Mouse (Mus musculus): Measurements from ENCODE around the gene Marveld3. TPM values are rescaled to one million over a fixed set of nuclear protein-coding genes. Genes with fewer than 3 reads are reported as not detected.
A peak's percentile ranks its signal among the peaks of the same experiment; 100 is the strongest.

The Marveld3 gene
- total RNA-seq, 2 experiments from 2014 or later: 0.18 to 0.27 TPM

DNA sequence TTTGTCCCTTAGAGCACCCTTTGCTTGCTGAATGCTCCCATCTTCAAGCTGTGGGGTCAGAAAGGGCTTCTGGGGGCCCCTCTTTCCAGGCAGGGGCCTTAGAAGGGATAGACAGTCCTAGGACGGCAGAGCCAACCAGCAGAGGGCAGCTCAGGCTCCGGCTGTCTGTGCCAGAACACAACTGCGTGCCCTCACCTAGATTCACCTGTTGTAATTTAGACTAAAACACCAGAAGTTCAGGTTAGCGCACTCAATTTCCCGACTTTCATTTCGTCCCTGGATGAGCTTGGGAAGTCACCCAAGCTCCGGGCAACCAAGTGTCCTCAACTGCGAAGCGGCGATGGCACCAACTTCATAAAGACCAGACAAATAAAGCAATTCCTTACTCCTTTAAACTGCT, 6.8 kb upstream of the Marveld3 start:
- no peak for DNase-seq (ENCODE audit: low spot score in 2 of 2)

DNA sequence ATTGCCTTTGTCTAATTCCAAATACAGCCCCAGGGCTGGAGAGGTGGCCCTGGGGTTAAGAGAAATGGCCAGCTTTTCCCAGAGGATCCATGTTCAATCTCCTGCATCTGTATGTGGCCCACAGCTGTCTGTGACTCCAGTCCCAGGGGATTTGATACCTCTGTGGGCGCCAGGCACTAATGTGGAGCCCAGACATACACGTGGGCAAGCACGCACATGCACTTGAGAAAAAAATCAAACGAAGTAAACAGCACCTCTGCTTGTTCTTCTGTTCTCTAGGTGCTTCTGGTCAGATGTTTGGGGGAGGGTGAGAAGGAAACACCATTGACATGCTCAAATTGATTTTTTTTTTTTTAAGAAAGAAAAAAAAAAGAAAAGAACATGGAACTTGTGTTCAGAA, 2.1 kb upstream of the Marveld3 start:
- no peak for DNase-seq (ENCODE audit: low spot score in 2 of 2)

DNA sequence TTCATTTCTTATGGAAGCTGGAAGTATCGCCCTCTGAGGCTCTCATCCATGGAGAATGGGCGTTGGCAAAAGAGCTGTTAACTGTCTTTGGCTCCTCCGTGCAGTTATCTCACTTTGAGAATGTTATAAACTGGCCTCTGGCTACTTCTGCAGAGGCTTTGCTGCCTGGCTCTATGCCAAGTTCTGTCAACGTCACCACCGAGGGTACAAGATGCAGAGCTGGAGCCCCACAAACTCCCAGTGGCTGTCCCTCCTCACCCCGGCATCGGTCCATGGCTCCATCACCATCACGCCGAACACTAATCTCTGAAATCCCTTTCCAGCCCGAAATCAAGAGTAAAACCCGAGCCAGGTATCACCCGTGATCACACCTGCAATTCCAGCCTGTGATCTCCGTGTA, 1.4 kb upstream of the Marveld3 start:
- DNase-seq (ENCODE audit: low spot score in 2 of 2): no peak

DNA sequence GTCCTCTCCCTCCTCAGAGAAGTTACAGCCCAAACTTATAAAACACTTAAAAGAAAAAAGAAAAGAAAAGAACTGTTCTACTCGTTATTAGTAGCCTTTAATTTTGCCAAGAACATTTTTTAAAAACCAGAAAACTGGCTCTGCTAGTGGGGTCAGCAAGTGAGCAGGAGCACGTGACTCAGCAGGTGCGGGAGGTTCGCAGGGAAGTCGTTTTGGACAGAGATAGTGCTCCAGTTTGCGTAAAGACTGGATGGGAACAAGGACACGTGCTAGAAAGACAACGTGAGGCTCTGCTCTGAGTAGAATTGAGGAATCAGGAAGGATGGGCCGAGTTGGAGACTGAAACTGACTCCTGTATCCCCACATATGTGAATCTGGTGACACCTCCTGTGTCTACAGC, 893 bp upstream of the Marveld3 start:
- DNase-seq (ENCODE audit: low spot score in 2 of 2): no peak

DNA sequence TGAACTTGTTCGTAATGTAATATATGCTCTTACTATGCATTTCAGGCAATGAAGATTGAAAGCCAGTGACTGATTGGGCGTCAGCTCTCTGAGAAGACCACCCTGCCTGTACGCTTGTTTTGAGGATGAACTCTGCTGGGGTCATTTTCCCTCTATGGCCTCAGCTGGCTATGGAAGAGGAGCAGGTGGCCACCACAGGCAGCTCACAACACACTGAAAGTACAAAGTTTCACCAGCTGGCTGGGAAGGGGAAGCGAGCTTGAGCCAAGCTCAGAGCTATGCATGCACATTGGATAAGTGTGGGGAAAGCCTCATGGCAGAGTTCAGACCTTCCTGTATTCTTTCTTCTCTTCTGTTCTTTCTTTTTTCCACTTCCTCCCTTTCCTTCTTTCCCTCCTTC, 2.9 kb downstream of the Marveld3 start:
- DNase-seq (ENCODE audit: low spot score in 2 of 2): no peak

- no peak for DNase-seq (ENCODE audit: low spot score in 2 of 2)
Observed at GRCm38 (mm10) chr8:109958036-109958655, 3.9 kb downstream of the Marveld3 start.

DNA sequence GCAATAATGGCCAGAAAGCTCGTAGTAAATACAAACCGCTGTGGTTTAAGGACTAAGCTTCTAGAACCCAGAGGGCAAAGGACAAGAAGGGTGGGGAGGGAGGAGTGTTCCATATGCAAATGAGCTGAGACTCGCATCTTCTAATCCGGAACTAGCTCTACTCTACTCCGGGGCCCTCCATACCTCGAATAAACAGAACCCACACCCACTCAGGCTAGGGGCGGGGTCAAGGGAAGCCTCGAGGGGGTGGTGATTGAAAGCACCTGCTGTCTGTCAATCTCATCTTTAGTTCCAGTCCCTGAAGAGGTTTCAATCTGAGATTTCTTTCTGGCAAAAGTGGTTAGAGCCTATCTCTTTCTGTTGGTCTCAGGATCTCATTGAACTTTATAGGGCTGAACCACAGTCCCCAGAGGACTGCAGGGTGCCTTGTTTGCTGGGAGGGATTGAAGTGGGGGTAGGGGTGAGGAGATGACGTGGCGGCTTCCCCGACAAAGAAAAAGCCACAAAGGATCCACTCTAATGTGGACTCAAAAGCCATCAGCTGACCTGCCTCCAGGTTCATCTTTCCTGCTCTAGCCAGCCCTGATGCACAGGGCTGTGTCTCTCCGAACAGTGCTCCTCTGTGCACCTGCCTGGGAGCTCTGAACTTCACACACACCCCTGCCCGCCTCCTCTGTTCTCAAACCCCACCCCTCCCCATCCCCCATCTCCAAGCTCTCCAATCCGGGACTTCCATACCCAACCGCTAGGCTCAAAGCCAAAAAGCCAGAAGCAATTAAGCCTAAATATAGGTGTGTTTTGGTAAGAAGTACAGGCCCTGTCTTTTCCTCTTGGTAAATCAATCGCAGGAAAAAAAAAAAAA, 4.6 kb downstream of the Marveld3 start:
- DNase-seq (ENCODE audit: low spot score in 2 of 2): no peak

DNA sequence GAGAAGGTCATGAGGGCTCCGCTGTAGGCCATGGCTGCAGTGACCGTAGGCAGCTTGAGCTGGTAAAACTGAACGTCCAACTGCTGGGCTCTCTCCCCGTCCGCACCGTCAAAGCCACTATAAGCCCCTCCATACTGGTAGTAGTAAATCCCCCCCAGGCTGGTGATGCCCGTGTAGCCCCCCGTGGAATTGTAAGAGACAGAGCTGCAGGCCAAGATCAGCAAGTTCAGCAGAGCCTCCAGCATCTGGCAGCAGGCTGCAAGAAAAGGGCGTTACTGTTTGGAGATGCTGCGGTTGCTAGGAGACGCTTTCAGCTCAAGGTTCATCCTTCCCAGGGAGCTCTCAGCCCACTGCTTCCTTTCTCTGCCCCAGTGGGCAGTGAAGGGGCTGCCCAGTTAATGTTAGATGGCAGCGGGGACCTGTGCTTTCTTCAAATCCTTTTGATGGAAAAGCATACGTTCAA, 7.5 kb downstream of the Marveld3 start:
- DNase-seq (ENCODE audit: low spot score in 2 of 2): no peak

- no peak for DNase-seq (ENCODE audit: low spot score in 2 of 2)
Observed at GRCm38 (mm10) chr8:109952171-109952570, 9.8 kb downstream of the Marveld3 start.

DNA sequence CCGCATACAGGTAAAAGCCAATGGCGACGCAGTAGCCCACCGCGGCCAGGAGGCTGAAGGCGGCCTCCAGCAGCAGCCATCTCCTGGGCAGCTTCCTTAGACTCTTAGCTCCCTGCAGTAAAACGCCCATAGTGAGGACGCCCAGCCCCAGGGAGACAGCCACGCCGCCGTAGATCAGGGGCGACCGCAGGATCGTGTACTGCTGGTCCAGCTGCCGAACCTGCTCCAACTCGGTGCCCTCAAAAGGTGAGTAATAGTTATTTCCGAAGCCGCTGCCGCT, 13.8 kb downstream of the Marveld3 start:
- no peak for DNase-seq (ENCODE audit: low spot score in 2 of 2)

GRCm38 (mm10) chr8:109947447-109948284, 14.3 kb downstream of the Marveld3 start:
- no peak for DNase-seq (ENCODE audit: low spot score in 2 of 2)

- DNase-seq (ENCODE audit: low spot score in 2 of 2): no peak
Observed at GRCm38 (mm10) chr8:109946272-109946671, 15.7 kb downstream of the Marveld3 start.

DNA sequence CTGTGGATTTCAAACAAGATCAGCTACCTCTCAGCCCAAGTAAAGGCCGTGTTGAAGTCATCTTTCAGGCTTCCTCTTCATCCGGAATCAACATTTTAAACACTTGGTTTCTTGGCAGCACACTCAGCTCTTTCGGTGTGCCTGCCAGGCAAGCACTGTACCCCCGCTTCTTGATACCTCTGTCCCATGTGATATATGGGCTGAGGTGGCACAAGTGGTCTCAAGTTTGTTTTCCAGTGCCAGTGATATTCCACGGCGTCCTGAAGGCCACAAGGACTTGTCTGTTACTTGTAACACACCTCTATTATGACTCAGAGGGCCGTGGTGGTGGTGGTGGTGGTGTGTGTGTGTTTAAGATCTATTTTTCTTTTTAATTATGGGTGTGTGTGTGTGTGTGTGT, 16.3 kb downstream of the Marveld3 start:
- no peak for DNase-seq (ENCODE audit: low spot score in 2 of 2)

DNA sequence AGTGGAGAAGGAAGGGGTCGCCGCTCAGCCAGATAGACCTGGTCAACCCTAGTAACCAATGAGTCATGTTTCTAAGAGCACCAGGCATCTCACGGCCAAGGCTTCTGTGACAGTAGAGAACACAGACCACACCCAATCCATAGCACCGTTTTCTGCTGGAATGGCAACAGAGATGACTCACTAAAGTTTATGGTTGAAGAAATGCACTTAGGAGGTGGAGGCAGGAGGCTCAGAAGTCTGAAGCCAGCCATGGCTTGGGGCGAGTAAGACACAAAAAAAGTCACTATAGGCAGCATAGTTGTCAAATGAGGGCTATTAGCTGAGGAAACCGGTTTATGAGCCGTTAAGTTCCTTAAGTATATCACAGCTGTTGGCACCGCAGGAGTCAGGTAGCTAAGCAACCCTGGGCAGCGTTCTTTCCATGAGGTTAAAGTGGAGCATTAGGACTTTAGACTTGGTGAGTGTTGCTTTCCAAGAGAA, 16.8 kb downstream of the Marveld3 start:
- no peak for DNase-seq (ENCODE audit: low spot score in 2 of 2)

- DNase-seq (ENCODE audit: low spot score in 2 of 2): no peak
Observed at GRCm38 (mm10) chr8:109941606-109942360, 20.2 kb downstream of the Marveld3 start.

GRCm38 (mm10) chr8:109920406-109921390, 41.3 kb downstream of the Marveld3 start:
- peak in 1 of 2 experiments; percentile 24 for DNase-seq (ENCODE audit: low spot score in 2 of 2)

DNA sequence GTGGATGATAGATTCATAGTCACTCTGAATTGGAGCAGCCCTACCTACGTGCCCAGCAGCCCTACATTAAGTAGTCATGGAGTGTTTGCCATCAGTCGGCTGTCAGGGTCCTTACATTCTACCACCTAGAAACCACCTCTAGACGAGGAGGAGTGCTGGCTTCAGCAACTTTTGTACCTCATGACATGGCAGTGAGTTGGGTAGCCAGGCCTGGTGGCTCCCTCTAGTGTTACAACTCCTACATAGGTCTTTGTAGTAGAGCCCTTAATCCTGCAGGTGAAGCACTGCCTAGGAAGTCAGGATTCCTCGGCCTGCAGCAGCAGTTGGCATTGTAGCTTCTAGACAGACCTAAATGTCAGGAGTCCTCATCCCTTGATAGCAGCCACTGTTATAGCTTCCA, 44.7 kb downstream of the Marveld3 start:
- peak in 1 of 2 experiments; percentile 16 for DNase-seq (ENCODE audit: low spot score in 2 of 2)

- no peak for DNase-seq (ENCODE audit: low spot score in 2 of 2)
Observed at GRCm38 (mm10) chr8:109907376-109907775, 54.6 kb downstream of the Marveld3 start.

GRCm38 (mm10) chr8:109906907-109907306, 55.1 kb downstream of the Marveld3 start:
- DNase-seq (ENCODE audit: low spot score in 2 of 2): no peak

Data from gastrocnemius, postnatal 4 days (tissue).